Mouse (Mus musculus): ENCODE data around the gene Frmd4b. TPM values are rescaled to one million over a fixed set of nuclear protein-coding genes. Genes with fewer than 3 reads are reported as not detected.

Gene Frmd4b
- polyA plus RNA-seq, 1 experiment, result 15.6 TPM

DNA sequence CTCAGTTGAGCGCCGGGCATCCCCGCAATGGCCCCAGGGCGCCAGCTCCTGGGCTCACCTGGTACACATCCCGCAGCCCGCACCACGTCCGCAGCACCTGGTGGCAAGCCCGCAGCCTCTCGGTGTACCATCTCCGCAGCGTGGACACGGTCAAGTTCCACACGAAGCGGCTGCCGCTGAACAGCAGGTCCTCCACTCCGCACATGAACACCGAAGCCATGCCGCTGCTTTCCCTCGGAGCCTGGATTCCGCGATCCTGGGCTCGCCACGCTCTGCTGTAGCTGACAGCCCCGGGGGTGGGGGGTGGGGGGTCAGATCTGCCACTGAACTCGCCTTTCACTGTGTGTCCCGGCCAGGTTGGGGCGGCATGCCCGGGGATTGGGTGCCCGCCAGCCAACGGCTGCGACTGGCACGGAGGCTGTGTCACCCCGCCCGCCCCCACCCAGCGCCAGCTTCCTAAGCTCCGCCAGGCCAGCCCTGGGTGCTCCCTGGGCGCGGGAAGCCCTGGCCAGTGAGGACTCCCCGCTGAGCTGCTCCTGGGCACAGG is 129.7 kb downstream of the Frmd4b start:
- peak; percentile 77 to 79 for DNase-seq
- Histone ChIP-seq H3K27ac (ENCODE audit: insufficient read depth, low read length) (no peak overlapping the region; the same call in 1 of the 2 replicates), H3K4me3 (replicated peaks; ENCODE audit: insufficient read depth, low read depth, low read length) (peak overlapping the region; percentile 69), H3K4me1 (ENCODE audit: control insufficient read depth, insufficient read depth, low read length) (peaks cover 5% of the 10 kb centered on the region), H3K27me3 (ENCODE audit: control insufficient read depth, insufficient read depth, low read length) (no peaks in the 10 kb centered on the region)
- WGBS, result under 1% methylated on average over 40 of the region's 40 CpGs
- TF ChIP-seq CTCF (IDR thresholded peaks at IDR 0.05; ENCODE audit: borderline replicate concordance, insufficient read depth, low read depth, low read length), result no peak
- no peak for TF ChIP-seq POLR2A (IDR thresholded peaks at IDR 0.05; ENCODE audit: borderline replicate concordance, insufficient read depth, low read length)

DNA sequence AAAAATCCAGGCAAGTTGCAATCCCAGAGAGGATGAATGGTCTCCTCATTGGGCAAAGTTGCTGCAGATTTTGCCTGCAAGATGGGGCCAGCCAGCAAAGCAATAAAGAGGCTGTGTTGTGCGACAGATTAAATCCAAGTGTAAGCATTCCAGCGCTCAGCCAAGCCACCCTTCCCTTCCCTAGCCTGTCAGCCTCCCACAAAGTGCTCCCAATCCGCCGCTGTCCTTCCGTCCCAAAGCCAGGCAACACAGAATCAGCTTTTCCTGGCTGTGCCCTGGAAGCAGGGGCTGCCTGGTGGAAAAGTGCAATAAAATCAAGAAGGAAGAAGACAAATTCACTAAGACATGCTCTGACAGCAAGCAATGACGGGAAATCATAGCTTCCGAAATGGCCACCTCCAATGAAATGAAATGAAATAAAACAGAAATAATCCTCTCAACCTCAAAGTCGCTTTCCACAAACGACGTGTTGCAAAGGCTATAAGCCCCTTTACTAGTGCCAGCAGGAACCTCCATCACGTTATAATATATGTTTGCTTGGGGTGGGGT is 130.5 kb downstream of the Frmd4b start:
- TF ChIP-seq POLR2A (IDR thresholded peaks at IDR 0.05; ENCODE audit: borderline replicate concordance, insufficient read depth, low read length), result no peak
- no peak for TF ChIP-seq CTCF (IDR thresholded peaks at IDR 0.05; ENCODE audit: borderline replicate concordance, insufficient read depth, low read depth, low read length)
- Histone ChIP-seq H3K4me3 (replicated peaks; ENCODE audit: insufficient read depth, low read depth, low read length) (peak overlapping the region; percentile 69), H3K4me1 (ENCODE audit: control insufficient read depth, insufficient read depth, low read length) (peaks cover 5% of the 10 kb centered on the region), H3K27ac (ENCODE audit: insufficient read depth, low read length) (no peak overlapping the region), H3K27me3 (ENCODE audit: control insufficient read depth, insufficient read depth, low read length) (no peaks in the 10 kb centered on the region)
- peak in 1 of 2 experiments; percentile 24 for DNase-seq
- 35% methylated on average over 11 of the region's 11 CpGs for WGBS

DNA sequence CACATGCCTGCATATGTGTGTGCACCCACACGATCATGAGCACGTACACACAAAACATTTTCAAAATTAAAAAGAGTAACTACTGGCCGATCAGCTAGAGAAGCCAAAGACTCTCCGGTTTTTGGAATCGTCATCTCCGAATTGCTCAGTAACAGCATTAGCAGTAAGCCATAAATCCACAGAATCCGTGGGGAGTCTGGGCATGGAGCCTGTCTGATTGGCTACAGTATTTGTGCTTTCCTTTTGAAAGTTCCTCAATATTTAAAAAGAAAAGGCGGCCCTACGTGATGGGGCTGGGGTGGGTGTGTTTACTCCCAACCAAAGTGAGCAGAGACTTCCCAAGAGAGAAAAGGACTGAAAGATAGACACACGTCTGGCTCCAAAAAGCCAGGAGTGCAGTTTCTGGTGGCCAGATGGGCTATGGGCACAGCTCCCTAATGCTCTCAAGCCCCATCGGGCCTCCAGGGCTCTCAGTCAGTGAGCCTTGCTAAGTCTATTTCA is 131.4 kb downstream of the Frmd4b start:
- Histone ChIP-seq H3K4me3 (replicated peaks; ENCODE audit: insufficient read depth, low read depth, low read length) (no peak overlapping the region), H3K27ac (ENCODE audit: insufficient read depth, low read length) (no peak overlapping the region), H3K4me1 (ENCODE audit: control insufficient read depth, insufficient read depth, low read length) (peaks cover 5% of the 10 kb centered on the region), H3K27me3 (ENCODE audit: control insufficient read depth, insufficient read depth, low read length) (no peaks in the 10 kb centered on the region)
- DNase-seq, result no peak
- 47% methylated on average over 11 of the region's 11 CpGs for WGBS
- TF ChIP-seq CTCF (IDR thresholded peaks at IDR 0.05; ENCODE audit: borderline replicate concordance, insufficient read depth, low read depth, low read length) (no peak), POLR2A (IDR thresholded peaks at IDR 0.05; ENCODE audit: borderline replicate concordance, insufficient read depth, low read length) (no peak)

DNA sequence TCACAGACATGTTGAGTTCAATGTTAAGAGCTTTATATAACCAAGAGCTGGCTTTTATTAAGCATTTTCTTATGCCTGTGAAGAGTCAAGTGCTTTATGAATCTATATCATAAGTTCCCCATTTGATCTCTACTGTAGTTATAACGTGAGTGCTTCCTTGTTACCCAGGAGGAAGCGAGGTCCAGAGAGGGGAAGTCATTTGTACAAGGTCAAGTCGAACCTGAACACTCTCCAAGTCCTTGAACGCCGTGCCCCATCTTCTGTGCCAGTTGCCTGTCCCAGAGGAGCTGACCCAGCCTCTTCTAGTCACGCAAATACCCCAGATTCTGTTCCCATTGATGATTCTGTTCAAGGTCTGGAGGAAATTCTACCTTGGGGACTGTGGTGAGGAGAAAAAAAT is 135.4 kb downstream of the Frmd4b start:
- DNase-seq, result no peak
- Histone ChIP-seq H3K27me3 (ENCODE audit: control insufficient read depth, insufficient read depth, low read length) (no peaks in the 10 kb centered on the region), H3K4me3 (replicated peaks; ENCODE audit: insufficient read depth, low read depth, low read length) (no peak overlapping the region), H3K27ac (ENCODE audit: insufficient read depth, low read length) (no peak overlapping the region), H3K4me1 (ENCODE audit: control insufficient read depth, insufficient read depth, low read length) (peaks cover 2% of the 10 kb centered on the region; the same call in 1 of the 2 replicates)
- 74% methylated on average over 6 of the region's 6 CpGs for WGBS
- TF ChIP-seq POLR2A (IDR thresholded peaks at IDR 0.05; ENCODE audit: borderline replicate concordance, insufficient read depth, low read length), result no peak
- no peak for TF ChIP-seq CTCF (IDR thresholded peaks at IDR 0.05; ENCODE audit: borderline replicate concordance, insufficient read depth, low read depth, low read length)

DNA sequence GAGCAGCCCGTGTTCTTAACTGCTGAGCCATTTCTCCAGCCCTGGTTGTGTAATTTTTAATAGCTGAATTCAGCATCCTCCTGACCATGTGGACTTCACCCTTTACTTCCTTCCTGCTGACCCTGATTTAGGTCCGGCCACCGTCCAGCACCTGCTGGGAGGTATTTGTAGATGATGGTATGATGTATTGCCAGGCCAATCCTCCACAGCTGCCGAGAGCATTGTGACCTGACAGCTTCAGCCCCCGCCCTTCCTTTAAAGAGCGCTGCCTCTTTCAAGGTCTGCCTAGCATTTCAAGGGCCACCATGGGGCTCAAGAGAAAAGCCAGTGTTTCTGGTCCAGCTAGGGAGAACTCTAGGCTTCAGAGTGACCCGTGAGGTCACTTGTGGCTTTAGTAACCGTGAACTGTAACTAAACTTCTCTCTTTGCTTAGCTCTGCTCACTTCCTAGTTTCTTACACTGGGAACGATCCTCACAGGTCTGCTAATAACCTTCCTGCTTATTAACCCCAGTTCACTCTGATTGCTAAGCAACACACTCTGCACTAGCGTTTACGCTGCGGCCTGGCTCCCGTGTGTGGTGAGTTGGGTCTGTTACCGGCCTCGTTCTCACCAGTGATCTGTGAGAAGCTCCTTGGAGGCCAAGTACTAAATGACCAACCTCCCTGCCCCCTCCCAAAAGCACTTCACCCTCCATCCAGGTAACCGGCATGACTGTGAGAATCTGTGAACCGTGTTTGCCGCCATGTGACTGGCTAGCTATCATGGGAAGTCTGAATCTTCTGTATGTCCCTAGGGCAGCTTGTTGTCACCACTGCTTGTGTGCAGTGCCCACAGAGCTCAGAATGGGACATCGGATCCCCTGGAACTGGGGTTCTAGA is 138.1 kb downstream of the Frmd4b start:
- H3K27me3 ChIP-seq (ENCODE audit: control insufficient read depth, insufficient read depth, low read length), result no peaks in the 10 kb centered on the region
- WGBS, result 56% methylated on average over 19 of the region's 19 CpGs
- TF ChIP-seq CTCF (IDR thresholded peaks at IDR 0.05; ENCODE audit: borderline replicate concordance, insufficient read depth, low read depth, low read length) (no peak), POLR2A (IDR thresholded peaks at IDR 0.05; ENCODE audit: borderline replicate concordance, insufficient read depth, low read length) (no peak)
- H3K4me3 ChIP-seq (replicated peaks; ENCODE audit: insufficient read depth, low read depth, low read length), result no peak overlapping the region
- DNase-seq, result no peak
- H3K4me1 ChIP-seq (ENCODE audit: control insufficient read depth, insufficient read depth, low read length), result no peaks in the 10 kb centered on the region
- H3K27ac ChIP-seq (ENCODE audit: insufficient read depth, low read length), result no peak overlapping the region

DNA sequence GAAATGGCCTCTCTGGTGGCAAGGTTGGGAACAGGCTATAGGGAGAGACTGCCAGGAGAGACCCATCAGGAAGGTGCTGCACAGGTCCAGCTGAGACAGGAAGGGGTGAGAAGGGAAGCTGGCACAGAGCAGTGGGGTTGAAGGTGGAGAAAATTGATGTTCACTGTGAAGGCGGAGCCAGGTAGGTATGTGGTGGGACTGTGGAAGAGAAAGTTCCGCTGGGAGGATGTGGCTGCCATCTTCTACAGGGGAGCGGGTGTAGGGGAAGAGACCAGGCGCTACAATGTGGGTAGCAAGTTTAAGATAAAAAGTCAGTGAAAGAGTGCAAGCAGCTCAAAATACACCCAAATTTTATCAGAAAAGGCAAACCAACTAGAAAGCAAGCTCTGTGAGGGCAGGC is 143.7 kb downstream of the Frmd4b start:
- H3K4me3 ChIP-seq (replicated peaks; ENCODE audit: insufficient read depth, low read depth, low read length), result no peak overlapping the region
- no peaks in the 10 kb centered on the region for H3K4me1 ChIP-seq (ENCODE audit: control insufficient read depth, insufficient read depth, low read length)
- no peaks in the 10 kb centered on the region for H3K27me3 ChIP-seq (ENCODE audit: control insufficient read depth, insufficient read depth, low read length)
- TF ChIP-seq POLR2A (IDR thresholded peaks at IDR 0.05; ENCODE audit: borderline replicate concordance, insufficient read depth, low read length) (no peak), CTCF (IDR thresholded peaks at IDR 0.05; ENCODE audit: borderline replicate concordance, insufficient read depth, low read depth, low read length) (no peak)
- 96% methylated on average over 4 of the region's 4 CpGs for WGBS
- no peak for DNase-seq
- no peak overlapping the region for H3K27ac ChIP-seq (ENCODE audit: insufficient read depth, low read length)

DNA sequence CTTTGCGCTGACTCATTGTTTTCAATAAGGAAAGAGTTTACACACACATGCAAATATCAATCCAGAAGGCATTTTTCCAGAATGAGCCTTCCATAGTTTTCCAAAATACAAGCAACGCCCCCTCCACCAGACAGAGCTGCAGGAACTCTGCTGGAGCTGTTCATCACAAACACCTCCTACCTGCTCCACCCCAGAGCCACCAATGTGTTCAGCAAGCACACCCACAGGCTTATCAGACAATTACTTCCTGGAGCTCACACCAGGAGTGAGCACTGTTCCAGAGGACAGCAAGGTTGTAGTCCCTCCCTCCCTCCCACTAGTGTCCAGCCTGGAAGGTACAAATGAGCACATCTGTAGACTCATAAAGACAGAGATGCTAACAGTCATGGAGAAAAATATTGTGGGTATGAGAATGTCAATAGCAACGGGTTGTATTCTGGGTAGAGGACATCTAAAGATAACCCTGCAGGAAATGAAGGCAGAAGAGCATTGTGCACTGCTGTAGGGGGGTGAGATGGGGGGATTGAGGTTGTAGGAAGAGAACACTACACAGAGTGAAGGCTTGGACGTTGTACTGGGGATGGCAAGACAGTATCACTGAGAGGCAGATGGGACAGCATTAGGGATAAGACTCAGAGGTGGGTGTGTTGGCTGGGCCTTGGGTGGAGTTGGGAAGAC is 144.3 kb downstream of the Frmd4b start:
- Histone ChIP-seq H3K4me1 (ENCODE audit: control insufficient read depth, insufficient read depth, low read length) (no peaks in the 10 kb centered on the region), H3K27me3 (ENCODE audit: control insufficient read depth, insufficient read depth, low read length) (no peaks in the 10 kb centered on the region), H3K4me3 (replicated peaks; ENCODE audit: insufficient read depth, low read depth, low read length) (no peak overlapping the region), H3K27ac (ENCODE audit: insufficient read depth, low read length) (no peak overlapping the region)
- DNase-seq, result no peak
- no peak for TF ChIP-seq POLR2A (IDR thresholded peaks at IDR 0.05; ENCODE audit: borderline replicate concordance, insufficient read depth, low read length)
- no peak for TF ChIP-seq CTCF (IDR thresholded peaks at IDR 0.05; ENCODE audit: borderline replicate concordance, insufficient read depth, low read depth, low read length)
- WGBS, result 85% methylated on average over 4 of the region's 4 CpGs

All from cerebellum, adult 2 months (tissue).